Mouse (Mus musculus): ENCODE measurements at regions not wholly inside any gene's neighbourhood (a gene's known extent, or its start where the extent isn't known, plus 50 kb on each side); places are given as distances from the start of the nearest gene placed in this dataset.
A peak's percentile ranks its signal among the peaks of the same experiment; 100 is the strongest.

- H3K9ac ChIP-seq = no peak overlapping the region
- H3K4me2 ChIP-seq = no peak overlapping the region
- WGBS (ENCODE audit: insufficient replicate concordance) = 45% methylated on average over 5 of the region's 5 CpGs
- no peak overlapping the region for H3K4me3 ChIP-seq (replicated peaks)
- no peak for ATAC-seq (ENCODE audit: insufficient read depth)
- no peaks in the 10 kb centered on the region for H3K9me3 ChIP-seq (replicated peaks)
- H3K4me1 ChIP-seq (replicated peaks) = no peaks in the 10 kb centered on the region
- no peak overlapping the region for H3K27ac ChIP-seq (replicated peaks)
- no peaks in the 10 kb centered on the region for H3K36me3 ChIP-seq (replicated peaks)
- H3K27me3 ChIP-seq = no peaks in the 10 kb centered on the region
These were observed 53.4 kb upstream of the Trpc3 start for GRCm38 (mm10) chr3:36743399-36743798.

- no peak overlapping the region for H3K27ac ChIP-seq (replicated peaks)
- no peaks in the 10 kb centered on the region for H3K27me3 ChIP-seq
- 41% methylated on average over 7 of the region's 7 CpGs for WGBS (ENCODE audit: insufficient replicate concordance)
These were observed 64.5 kb upstream of the Trpc3 start for GRCm38 (mm10) chr3:36754358-36754950.

GRCm38 (mm10) chr3:36762065-36762653 is 72.2 kb upstream of the Trpc3 start:
- 71% methylated on average over 6 of the region's 6 CpGs for WGBS (ENCODE audit: insufficient replicate concordance)
- no peaks in the 10 kb centered on the region for H3K9me3 ChIP-seq (replicated peaks)
- H3K9ac ChIP-seq = no peak overlapping the region
- H3K4me2 ChIP-seq = no peak overlapping the region
- H3K4me1 ChIP-seq (replicated peaks) = no peaks in the 10 kb centered on the region
- no peak for ATAC-seq (ENCODE audit: insufficient read depth)
- H3K36me3 ChIP-seq (replicated peaks) = no peaks in the 10 kb centered on the region
- no peak overlapping the region for H3K27ac ChIP-seq (replicated peaks)
- no peaks in the 10 kb centered on the region for H3K27me3 ChIP-seq
- no peak overlapping the region for H3K4me3 ChIP-seq (replicated peaks)

More at GRCm38 (mm10) chr3:36754358-36754950, 64.5 kb upstream of the Trpc3 start:
- no peak for ATAC-seq (ENCODE audit: insufficient read depth)
- no peak overlapping the region for H3K9ac ChIP-seq
- H3K36me3 ChIP-seq (replicated peaks) = no peaks in the 10 kb centered on the region
- H3K9me3 ChIP-seq (replicated peaks) = no peaks in the 10 kb centered on the region
- H3K4me3 ChIP-seq (replicated peaks) = no peak overlapping the region
- H3K4me1 ChIP-seq (replicated peaks) = no peaks in the 10 kb centered on the region
- no peak overlapping the region for H3K4me2 ChIP-seq

GRCm38 (mm10) chr3:36762847-36763246 is 72.9 kb upstream of the Trpc3 start:
- H3K27ac ChIP-seq (replicated peaks) = no peak overlapping the region

GRCm38 (mm10) chr3:36764741-36765140 is 74.8 kb upstream of the Trpc3 start:
- Histone ChIP-seq H3K4me1 (replicated peaks) (no peaks in the 10 kb centered on the region), H3K9me3 (replicated peaks) (no peaks in the 10 kb centered on the region), H3K9ac (no peak overlapping the region), H3K27me3 (no peaks in the 10 kb centered on the region), H3K27ac (replicated peaks) (no peak overlapping the region), H3K36me3 (replicated peaks) (no peaks in the 10 kb centered on the region), H3K4me2 (no peak overlapping the region), H3K4me3 (replicated peaks) (no peak overlapping the region)
- no peak for ATAC-seq (ENCODE audit: insufficient read depth)
- WGBS (ENCODE audit: insufficient replicate concordance) = 26% methylated on average over 2 of the region's 2 CpGs

More at GRCm38 (mm10) chr3:36762847-36763246, 72.9 kb upstream of the Trpc3 start:
- Histone ChIP-seq H3K9me3 (replicated peaks) (no peaks in the 10 kb centered on the region), H3K27me3 (no peaks in the 10 kb centered on the region), H3K36me3 (replicated peaks) (no peaks in the 10 kb centered on the region), H3K4me3 (replicated peaks) (no peak overlapping the region), H3K9ac (no peak overlapping the region), H3K4me1 (replicated peaks) (no peaks in the 10 kb centered on the region), H3K4me2 (no peak overlapping the region)
- WGBS (ENCODE audit: insufficient replicate concordance) = 36% methylated on average over 3 of the region's 3 CpGs
- no peak for ATAC-seq (ENCODE audit: insufficient read depth)

- Histone ChIP-seq H3K9ac (no peak overlapping the region), H3K9me3 (replicated peaks) (no peaks in the 10 kb centered on the region), H3K4me1 (replicated peaks) (no peaks in the 10 kb centered on the region), H3K27ac (replicated peaks) (no peak overlapping the region), H3K4me2 (no peak overlapping the region), H3K36me3 (replicated peaks) (no peaks in the 10 kb centered on the region), H3K27me3 (no peaks in the 10 kb centered on the region), H3K4me3 (replicated peaks) (no peak overlapping the region)
- 52% methylated on average over 1 of the region's 1 CpGs for WGBS (ENCODE audit: insufficient replicate concordance)
- ATAC-seq (ENCODE audit: insufficient read depth) = no peak
These were observed 80.1 kb upstream of the Trpc3 start for GRCm38 (mm10) chr3:36770096-36770495.

GRCm38 (mm10) chr3:36771011-36771410 is 81.0 kb upstream of the Trpc3 start:
- Histone ChIP-seq H3K27ac (replicated peaks) (no peak overlapping the region), H3K4me2 (no peak overlapping the region), H3K36me3 (replicated peaks) (no peaks in the 10 kb centered on the region), H3K27me3 (no peaks in the 10 kb centered on the region), H3K4me1 (replicated peaks) (no peaks in the 10 kb centered on the region), H3K9me3 (replicated peaks) (no peaks in the 10 kb centered on the region), H3K4me3 (replicated peaks) (no peak overlapping the region), H3K9ac (no peak overlapping the region)
- 45% methylated on average over 4 of the region's 4 CpGs for WGBS (ENCODE audit: insufficient replicate concordance)
- no peak for ATAC-seq (ENCODE audit: insufficient read depth)

GRCm38 (mm10) chr3:36774023-36774422 is 84.1 kb upstream of the Trpc3 start:
- H3K4me2 ChIP-seq = no peak overlapping the region
- no peaks in the 10 kb centered on the region for H3K36me3 ChIP-seq (replicated peaks)
- no peak for ATAC-seq (ENCODE audit: insufficient read depth)
- no peak overlapping the region for H3K27ac ChIP-seq (replicated peaks)
- WGBS (ENCODE audit: insufficient replicate concordance) = 68% methylated on average over 4 of the region's 4 CpGs
- no peaks in the 10 kb centered on the region for H3K9me3 ChIP-seq (replicated peaks)
- no peaks in the 10 kb centered on the region for H3K27me3 ChIP-seq
- no peak overlapping the region for H3K4me3 ChIP-seq (replicated peaks)
- no peaks in the 10 kb centered on the region for H3K4me1 ChIP-seq (replicated peaks)
- H3K9ac ChIP-seq = no peak overlapping the region

- Histone ChIP-seq H3K36me3 (replicated peaks) (no peaks in the 10 kb centered on the region), H3K4me1 (replicated peaks) (no peaks in the 10 kb centered on the region), H3K4me3 (replicated peaks) (no peak overlapping the region), H3K27ac (replicated peaks) (no peak overlapping the region), H3K4me2 (no peak overlapping the region), H3K27me3 (no peaks in the 10 kb centered on the region), H3K9me3 (replicated peaks) (no peaks in the 10 kb centered on the region), H3K9ac (no peak overlapping the region)
- no peak for ATAC-seq (ENCODE audit: insufficient read depth)
- 55% methylated on average over 7 of the region's 7 CpGs for WGBS (ENCODE audit: insufficient replicate concordance)
These were observed 84.5 kb upstream of the 4932438A13Rik start for GRCm38 (mm10) chr3:36778448-36778847.

GRCm38 (mm10) chr3:36786581-36786980 is 76.3 kb upstream of the 4932438A13Rik start:
- no peaks in the 10 kb centered on the region for H3K27me3 ChIP-seq
- no peak overlapping the region for H3K4me2 ChIP-seq
- H3K9ac ChIP-seq = no peak overlapping the region
- no peaks in the 10 kb centered on the region for H3K9me3 ChIP-seq (replicated peaks)
- no peaks in the 10 kb centered on the region for H3K36me3 ChIP-seq (replicated peaks)
- no peak overlapping the region for H3K4me3 ChIP-seq (replicated peaks)
- peaks cover 6% of the 10 kb centered on the region; the same call in 1 of the 2 replicates for H3K4me1 ChIP-seq (replicated peaks)
- 63% methylated on average over 5 of the region's 5 CpGs for WGBS (ENCODE audit: insufficient replicate concordance)
- H3K27ac ChIP-seq (replicated peaks) = no peak overlapping the region
- ATAC-seq (ENCODE audit: insufficient read depth) = no peak

GRCm38 (mm10) chr3:36790245-36790644 is 72.7 kb upstream of the 4932438A13Rik start:
- ATAC-seq (ENCODE audit: insufficient read depth) = peak; percentile 63; the same call in 1 of the 2 replicates
- 29% methylated on average over 4 of the region's 4 CpGs for WGBS (ENCODE audit: insufficient replicate concordance)

GRCm38 (mm10) chr3:36797025-36797424 is 65.9 kb upstream of the 4932438A13Rik start:
- Histone ChIP-seq H3K4me3 (replicated peaks) (no peak overlapping the region), H3K4me1 (replicated peaks) (no peaks in the 10 kb centered on the region), H3K9me3 (replicated peaks) (no peaks in the 10 kb centered on the region), H3K27me3 (no peaks in the 10 kb centered on the region), H3K27ac (replicated peaks) (no peak overlapping the region), H3K9ac (no peak overlapping the region), H3K36me3 (replicated peaks) (no peaks in the 10 kb centered on the region), H3K4me2 (no peak overlapping the region)
- ATAC-seq (ENCODE audit: insufficient read depth) = no peak
- 29% methylated on average over 4 of the region's 4 CpGs for WGBS (ENCODE audit: insufficient replicate concordance)

More at GRCm38 (mm10) chr3:36790245-36790644, 72.7 kb upstream of the 4932438A13Rik start:
- Histone ChIP-seq H3K4me3 (replicated peaks) (no peak overlapping the region), H3K27me3 (no peaks in the 10 kb centered on the region), H3K27ac (replicated peaks) (no peak overlapping the region), H3K4me1 (replicated peaks) (peaks cover 6% of the 10 kb centered on the region; the same call in 1 of the 2 replicates), H3K9ac (no peak overlapping the region), H3K36me3 (replicated peaks) (no peaks in the 10 kb centered on the region), H3K4me2 (no peak overlapping the region), H3K9me3 (replicated peaks) (no peaks in the 10 kb centered on the region)
